Mouse (Mus musculus) left cerebral cortex, postnatal 10 days (tissue): ENCODE data around the gene Stt3a. TPM values are rescaled to one million over a fixed set of nuclear protein-coding genes. Genes with fewer than 3 reads are reported as not detected.

Experiments
- DNase-seq, 2 experiments: peaks; one replicate each; pipeline ENCODE4 v3.0.0; 2021 to 2022; ENCODE audit warnings: low spot score in 2 of 2, mixed read lengths in 1 of 2; ENCODE audit errors: extremely low spot score in 1 of 2
- intact Hi-C: fragments of 180-260 bp; cut with DNase I; formaldehyde crosslinking; loops from one replicate; pipeline ENCODE4 v1.15.1; 2025
- total RNA-seq, 2 experiments: library from RNA; stranded (reverse); gene quantifications; 2 replicates each; pipeline ENCODE4 v1.2.3; 2021

Stt3a gene
- total RNA-seq, result 10 to 100 TPM; 75.0 to 76.6 TPM

DNA sequence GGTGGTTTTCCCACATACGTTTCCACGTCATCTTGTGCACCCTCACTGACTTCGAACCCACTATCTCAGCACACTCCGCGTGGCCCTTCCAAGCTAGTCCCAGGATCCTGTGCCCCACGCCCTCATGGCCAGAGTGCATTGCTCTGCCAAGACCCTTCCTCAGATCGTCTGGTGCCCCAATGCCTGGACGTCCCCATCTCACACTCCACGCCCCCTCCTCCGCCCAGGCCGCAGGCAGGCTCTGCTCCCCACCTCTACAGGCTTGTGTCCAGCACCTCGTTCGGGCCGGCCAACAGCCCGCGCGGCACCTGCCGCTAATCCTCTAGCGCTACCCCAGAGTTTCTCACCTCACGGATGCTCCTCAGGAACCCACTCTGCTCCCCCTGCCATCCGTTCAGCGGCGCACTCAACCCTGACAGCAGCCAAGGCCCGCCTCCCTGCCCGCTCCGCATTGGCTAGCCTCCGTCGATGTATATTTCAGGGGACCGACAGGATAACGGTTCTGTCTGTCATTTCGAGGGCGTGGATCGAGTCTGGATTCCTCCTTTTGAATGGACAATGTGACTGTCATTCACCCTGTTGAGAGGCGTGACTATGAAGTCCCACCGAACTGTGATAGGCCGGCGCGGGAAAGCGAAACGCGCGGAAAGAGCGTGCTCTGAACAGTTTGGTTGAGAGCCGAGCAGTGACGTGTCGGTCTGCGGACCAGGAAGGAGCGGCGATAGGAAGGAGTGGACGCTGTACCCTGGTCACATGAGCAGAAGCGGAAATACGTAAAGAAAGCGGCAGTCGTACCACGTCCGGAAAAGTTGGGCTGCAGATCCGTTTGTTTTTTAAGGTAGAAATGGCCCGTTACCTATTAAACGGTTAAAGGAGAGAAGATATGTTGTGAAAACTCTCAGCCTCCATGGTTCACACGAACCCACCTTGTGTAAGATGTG is at the start of gene Stt3a:
Stt3a (minus strand) TSS at position 477 of the 941 bp plus-strand sequence.
- peak; percentile 99 to 100 for DNase-seq
- intact Hi-C loops, result no loop called here

DNA sequence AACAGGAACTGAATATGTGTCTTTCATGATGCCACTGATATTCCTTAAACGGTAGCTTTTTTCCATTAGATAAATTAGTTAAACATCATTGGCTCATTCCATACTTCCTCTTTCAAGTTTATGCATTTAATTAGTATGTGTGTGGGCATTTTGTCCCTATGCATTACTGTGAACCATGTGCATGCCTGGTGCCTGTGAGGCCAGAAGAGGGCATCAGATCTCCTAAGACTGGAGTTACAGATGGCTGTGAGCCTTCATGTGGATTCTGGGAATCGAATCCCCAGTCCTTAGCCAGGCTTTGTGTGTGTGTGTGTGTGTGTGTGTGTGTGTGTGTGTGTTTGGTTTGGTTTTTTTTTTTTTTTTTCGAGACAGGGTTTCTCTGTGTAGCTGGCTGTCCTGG is 47.0 kb upstream of the Stt3a start:
- intact Hi-C loops, result no loop called here

DNA sequence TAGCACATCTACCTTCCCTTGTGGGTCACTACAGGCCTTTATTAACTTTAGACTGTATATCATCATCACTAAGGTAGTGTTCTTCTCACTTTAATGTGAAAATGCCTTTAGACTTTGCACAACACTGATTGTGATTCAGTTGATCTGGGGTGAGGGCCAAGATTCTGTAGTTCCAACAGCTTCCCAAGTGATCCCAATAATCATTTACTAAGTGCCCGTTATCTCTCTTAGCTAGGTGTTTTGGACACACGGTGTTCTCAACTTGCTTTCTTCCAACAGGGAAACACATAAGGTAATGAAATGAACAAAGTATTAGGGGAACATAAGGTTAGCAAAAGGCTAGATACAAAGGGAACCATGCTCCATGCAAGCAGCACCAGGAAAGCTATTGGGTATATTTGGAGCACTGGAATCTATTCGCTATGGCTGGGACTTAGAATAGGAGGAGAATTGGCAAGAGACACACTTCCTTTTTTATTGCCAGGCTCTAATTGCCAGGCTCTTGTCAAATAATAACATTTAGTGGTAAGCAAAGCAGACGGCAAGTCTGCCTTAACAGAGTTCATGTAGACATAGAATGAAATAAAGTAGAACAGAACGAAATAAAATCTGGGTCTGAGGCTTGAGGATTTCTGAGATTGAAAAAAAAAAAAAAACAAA is 40.8 kb upstream of the Stt3a start:
- no peak for DNase-seq
- intact Hi-C loops, result no loop called here

More for the DNA sequence above, 47.0 kb upstream of the Stt3a start:
- DNase-seq, result no peak

DNA sequence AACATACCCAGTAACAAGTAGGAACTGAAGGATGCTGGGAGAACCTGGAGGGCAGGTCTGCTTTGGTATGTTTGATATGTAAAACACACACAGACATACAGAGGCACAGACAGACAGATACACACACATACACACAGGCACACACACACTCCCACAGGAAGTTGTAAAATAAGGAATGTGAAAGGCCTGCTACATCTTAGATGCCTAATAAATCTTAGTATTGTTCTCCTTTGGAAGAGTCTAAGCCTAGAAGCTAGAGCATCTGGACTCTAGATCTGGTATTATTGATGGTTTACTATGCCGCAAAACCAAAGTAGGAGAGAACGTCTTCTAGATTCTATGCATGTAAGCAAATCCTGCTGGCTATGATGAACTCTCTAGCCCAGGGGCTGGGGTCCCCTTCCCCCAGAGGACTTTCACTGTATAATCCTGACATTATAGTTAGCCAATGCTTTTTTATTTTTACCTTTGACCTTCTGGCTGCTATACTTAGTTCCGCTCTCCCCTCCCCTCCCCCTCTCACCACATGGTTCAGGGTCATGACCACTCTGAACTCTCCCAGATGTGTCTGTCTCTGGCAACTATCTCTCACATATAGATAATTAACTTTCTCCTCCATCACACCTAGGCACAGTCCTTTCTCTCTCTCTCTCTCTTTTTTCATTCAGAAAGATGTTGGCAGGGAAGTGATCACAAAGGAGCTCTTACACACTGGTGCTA is 37.9 kb upstream of the Stt3a start:
- no peak for DNase-seq
- intact Hi-C loops, result no loop called here

DNA sequence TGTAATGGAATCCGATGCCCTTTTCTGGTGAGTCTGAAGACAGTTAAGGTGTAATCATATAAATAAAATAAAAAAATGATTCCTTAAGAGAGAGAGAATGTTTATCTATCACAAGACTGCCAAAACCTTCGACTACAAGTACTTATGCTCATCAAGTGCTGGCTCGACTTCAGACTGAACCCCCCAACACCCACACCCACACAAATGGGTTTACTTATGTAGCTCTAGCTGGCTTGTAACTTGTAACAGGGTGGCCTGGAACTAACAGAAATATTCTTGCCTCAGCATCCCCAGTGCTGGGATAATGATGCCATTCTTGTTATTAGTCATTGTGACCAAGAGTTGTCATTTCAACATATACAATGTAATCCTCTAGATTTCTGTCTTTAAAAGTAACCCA is 36.4 kb upstream of the Stt3a start:
- intact Hi-C loops, result no loop called here
- DNase-seq, result no peak

DNA sequence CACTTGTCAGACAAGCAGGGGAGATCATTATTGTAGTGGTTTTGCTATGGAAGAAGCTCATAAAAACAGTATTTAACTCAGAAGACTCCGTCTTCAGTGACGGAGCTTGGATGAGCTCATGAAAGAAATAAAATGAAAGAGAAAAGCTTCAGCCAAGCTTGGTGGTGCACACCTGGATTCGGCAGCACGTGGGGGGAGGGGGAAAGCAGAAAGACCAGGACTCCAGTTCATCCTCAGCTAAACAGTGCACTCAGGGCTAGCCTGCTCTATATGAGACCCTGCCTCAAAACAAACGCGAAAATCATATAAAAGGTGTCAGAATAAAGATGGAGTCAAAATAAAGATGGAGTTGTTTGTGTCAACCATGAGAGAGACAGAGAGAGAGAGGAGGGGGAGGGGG is 35.9 kb upstream of the Stt3a start:
- DNase-seq, result no peak
- intact Hi-C loops, result no loop called here

DNA sequence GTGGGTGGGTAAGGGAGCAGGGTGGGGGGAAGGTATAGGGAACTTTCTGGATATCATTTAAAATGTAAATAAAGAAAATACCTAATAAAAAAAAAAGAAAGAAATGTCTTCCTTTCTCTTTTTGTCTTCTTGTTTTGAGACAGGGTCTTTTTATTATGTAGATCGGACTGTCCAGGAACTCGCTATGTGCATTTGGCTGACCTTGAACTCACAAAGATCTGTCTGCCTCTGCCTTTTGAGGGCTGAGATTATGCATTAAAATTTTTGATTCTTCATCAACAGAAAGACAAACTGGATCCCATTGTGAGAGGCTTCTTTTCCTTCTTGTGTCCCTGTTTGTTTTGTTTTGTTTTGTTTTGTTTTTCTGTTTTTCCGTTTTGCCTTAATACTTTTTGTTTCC is 35.5 kb upstream of the Stt3a start:
- no peak for DNase-seq
- intact Hi-C loops, result no loop called here

DNA sequence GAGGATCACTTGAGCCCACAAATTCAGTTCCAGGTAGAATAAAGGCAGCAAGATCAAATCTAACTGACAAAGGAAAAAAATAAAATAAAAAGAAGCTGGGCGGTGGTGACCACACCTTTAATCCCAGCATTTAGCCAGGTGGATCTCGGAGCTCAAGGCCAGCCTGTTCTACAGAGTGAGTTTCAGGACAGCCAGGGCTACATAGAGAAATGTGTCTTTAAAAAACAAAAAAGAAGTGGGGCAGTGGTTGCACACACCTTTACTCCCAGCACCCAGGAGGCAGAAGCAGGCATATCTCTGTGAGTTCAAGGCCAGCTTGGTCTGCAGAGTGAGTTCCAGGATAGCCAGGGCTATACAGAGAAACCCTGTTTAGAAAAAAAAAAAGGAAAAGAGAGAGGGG is 34.5 kb upstream of the Stt3a start:
- no peak for DNase-seq
- intact Hi-C loops, result no loop called here

DNA sequence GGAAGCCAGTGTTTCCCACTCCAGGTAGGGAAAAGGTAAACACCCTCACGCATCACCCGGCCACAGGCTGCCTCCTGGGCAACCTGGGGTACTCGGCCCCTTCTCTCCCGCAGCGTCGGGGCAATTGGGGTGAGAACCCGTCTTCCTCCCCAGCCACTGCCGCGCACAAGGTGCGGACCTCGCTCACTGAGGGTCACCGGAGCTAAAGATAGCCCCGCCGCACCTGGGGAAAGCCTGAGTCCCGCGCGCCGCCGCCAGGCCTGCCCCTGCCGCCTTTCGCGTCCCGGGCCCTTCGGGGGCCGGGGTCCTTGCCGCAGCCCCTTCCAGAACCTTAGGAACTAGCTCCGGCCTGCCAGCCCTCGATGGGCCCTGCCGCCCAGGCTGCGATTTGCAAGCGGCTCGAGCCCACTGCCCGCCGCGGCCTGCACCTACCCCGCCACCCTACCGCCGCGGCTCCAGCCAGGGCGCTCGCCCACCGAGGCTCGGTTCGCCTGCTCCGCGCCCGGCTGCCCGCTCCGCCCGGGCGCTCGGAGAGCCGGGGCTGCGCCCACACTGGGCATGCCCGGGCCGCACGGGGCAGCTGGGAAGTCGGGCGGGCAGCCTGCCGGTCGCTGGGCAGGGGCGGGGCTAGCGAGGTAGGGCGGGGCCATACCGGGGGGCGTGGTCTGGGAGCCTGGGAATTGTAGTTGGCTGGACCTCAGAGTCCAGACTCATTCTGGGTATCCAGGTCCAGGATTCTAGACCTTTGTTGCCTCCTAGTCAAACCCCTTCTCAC is 29.5 kb upstream of the Stt3a start, which contains the start of gene Ei24:
Ei24 (minus strand) TSS at position 613 of the 775 bp plus-strand sequence.
- peak; percentile 84 to 94 for DNase-seq
- intact Hi-C loops, result no loop called here

DNA sequence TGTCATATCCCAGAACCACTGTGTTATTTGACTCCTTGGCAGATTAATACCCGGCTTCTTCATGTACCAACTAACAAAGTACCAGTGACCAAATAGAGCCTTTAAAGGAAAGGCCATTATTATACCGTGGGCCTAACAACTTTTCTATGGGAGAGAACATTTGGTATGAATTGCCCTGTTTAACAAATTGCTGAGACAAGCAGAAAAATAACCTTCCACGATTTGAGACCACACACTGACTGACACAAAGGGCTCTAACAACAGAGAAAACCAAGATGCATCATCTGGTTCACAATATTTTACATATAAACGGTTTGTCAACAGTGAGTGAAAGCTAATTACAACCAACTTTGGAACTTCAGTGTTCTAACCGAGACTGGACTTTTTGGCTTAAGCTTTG is 28.7 kb upstream of the Stt3a start:
- intact Hi-C loops, result no loop called here
- no peak for DNase-seq

DNA sequence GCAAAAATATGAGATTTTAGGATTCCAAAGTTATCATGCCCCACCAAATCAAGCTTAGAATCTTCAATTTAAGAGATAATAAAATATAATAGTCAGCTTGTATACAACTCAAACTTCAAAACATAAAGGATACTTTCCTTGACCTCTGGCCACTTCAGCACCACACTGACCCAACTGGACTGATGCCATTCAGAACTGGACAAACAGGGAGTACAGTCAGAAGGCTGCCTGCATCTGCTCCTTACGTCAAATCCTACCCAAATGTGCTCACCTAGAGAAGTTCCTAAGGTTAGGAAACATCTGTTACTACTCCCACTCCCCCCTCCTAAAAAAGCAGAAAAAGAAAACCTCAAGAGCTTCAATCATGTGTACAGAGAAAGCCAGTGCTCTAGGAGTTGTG is 28.1 kb upstream of the Stt3a start:
- intact Hi-C loops, result no loop called here
- DNase-seq, result no peak

DNA sequence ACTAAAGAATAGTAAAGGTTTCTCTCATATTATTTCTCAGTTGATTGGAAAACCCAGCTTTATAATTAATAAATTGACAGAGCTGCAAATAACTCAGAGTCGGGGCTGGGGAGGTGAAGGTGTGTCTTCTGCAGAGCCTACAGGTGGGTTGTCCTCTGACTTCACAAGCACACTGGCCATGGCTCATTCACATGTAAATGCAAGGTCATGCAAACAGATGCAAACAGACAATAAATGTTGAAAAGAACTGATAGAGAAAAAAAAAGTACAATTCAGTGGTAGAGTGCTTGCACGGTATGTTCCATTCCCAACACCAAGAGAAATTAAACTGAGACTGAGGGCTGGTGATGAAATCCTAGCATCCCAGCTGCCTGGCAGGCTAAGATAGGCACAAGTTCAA is 27.0 kb upstream of the Stt3a start:
- intact Hi-C loops, result loop anchor here (5.0 kb wide), 1 partner anchor 73 kb away; no protein-coding TSS in a partner anchor
- DNase-seq, result no peak

DNA sequence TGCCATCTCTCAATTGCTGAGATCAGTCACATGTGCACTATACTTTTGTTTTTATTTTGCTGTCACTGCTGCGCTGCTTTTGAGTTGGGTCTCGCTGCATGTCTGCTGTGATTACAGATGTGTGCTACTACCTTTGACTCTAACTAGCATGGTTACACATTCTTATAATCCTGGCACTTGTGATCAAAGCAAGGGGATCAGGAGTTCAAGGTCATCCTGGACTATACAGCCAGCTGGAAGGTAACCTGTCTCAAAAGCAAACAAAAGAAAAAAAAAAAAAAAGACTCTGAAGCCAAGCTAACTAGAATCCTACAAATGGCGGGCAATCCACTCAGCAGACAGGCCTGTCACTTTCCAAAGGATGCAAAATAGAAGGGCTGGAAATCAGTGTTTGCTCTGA is 24.7 kb upstream of the Stt3a start:
- no peak for DNase-seq
- intact Hi-C loops, result loop anchor here (5.0 kb wide), 1 partner anchor 75 kb away; no protein-coding TSS in a partner anchor

DNA sequence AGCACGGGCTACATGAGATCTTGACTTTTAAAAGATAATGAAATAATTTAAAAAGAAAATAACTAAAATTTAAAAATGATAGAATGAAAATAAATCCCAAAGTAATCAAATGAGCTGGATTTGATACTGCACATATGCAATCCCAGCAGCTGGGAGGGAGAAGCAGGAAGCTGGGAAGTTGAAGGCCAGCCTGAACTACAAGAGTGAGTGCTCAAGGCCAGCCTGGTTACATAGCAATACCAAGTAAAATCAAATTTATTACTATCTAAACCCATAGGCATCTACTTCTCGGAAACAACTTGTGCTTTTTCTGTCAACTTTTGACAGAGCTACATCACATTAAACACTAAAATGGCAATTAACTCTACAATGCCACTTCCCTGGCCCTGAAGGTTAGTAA is 16.4 kb upstream of the Stt3a start:
- intact Hi-C loops, result loop anchor here (5.0 kb wide), 2 partner anchors 37 to 58 kb away; no protein-coding TSS in a partner anchor

DNA sequence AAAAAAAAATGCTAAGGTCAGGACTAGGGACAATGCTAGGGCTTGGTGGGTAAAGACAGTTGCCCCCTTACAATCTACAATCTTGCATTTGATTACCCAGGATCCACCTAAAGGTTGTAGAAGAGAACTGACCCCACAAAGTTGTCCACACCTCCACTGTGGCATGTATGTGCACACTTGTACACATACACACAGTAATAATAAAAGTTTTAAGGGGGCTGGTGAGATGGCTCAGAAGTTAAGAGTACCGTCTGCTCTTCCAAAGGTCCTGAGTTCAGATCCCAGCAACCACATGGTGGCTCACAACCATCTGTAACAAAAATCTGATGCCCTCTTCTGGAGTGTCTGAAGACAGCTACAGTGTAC is 1.6 kb upstream of the Stt3a start:
- no peak for DNase-seq
- intact Hi-C loops, result no loop called here

More for the DNA sequence above, 16.4 kb upstream of the Stt3a start:
- no peak for DNase-seq

DNA sequence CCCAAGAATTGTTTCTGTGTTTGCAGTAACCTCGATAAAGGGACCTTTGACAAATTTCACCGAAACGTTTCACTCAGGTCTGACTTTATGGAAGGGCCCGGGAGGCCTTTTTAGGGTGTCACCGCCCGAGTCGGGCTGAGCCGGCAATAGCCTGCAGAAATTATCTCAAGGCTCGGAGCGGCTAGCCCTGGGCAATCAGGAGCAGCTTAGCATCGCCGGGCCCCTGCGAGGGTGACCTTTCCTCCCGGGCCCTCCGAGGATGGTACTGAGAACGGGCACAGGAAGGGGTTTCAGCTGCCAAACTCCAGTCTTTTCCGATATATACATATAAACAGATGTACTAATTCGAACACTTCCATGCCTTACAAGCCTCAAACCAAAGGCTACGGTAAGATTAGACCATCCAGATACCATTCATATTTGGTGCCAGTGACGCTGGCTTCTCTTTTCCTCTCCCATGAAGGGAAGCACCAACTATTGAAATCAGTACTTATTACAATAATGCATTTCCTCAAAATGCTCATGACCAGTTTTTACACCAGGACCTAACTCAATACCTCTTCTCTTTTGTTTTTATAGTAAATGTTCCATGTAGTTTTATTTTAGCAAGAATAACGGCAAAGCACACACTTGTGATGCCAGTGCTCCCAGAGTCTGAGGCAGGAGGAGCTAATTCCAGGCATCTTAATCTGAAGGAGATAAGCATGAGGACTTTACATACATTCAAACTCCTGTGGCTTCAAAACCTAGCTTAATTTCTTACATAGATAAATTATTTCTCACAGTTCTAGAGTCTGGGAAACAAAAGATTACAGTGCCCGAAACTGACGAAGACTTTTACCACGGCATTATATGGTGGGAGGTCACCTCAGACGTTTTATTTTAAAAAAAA is 923 bp upstream of the Stt3a start:
- DNase-seq, result peak; percentile 47 to 60
- intact Hi-C loops, result no loop called here

DNA sequence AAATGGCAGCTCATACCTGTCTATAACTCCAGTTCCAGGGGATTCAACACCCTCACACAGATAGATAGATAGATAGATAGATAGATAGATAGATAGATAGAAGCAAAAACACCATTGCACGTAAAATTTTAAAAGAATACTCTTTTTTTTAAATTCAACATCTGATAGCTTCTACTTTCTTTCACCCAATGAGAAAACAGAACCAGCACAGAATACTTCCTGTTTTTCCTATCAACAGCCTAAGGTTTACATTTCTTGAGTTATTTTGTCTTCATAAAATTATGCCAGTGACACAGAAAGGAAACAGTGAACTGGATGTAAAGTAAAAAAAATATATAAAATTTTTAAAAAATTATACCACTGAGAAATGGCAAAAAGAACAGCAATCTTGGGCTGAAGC is 3.1 kb downstream of the Stt3a start:
- intact Hi-C loops, result no loop called here
- no peak for DNase-seq
